Mouse (Mus musculus): ENCODE measurements around the gene Idnk. TPM values are rescaled to one million over a fixed set of nuclear protein-coding genes. Genes with fewer than 3 reads are reported as not detected.

The Idnk gene
- total and polyA plus RNA-seq, 3 experiments, result 25.5 to 45.0 (median 32.0) TPM

DNA sequence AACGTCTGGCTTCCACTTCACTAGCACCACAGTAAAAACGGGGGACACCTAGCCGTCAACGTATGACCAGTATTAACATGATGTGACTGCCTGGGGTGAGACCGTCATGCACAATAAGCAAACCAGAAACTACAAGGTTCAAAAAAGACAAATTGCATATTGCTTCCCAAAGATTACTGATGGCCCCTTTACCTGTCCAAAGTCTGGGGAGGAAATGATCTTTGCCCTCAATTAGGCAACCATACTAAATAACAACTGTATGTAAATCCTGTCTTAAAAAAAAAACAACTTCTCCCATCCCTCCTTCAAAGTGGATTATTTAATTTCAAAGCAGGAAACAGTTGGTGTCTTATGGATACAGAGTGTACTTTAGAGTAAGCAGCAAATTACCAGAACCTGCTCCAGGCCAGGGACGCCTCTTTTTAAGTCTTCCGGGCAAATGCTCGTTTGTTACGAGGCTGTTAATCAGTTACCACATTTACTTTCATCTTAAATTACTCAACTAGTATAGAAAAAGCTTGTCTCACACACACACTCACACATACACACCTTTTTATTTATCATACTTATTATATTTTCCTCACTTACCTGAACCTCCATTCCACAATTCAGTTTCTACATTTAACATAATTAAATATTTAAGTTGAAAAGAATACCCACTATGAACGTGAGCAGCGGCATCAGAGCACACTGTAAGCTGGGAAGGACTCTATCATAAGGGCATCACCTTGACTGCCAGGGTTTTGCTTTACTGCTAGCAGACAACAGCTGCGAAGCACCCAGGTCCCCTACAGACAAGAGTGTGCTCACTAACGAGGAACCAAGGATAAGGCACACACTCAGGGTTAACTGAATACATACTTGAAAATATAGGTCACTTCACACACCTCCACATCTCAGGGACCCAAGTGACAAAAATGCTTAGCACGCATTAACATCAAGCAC lies 24.4 kb downstream of the Idnk start:
- TF ChIP-seq RAD21 (IDR thresholded peaks at IDR 0.05; ENCODE audit: low read depth, low read length) (no peak), MAX (IDR thresholded peaks at IDR 0.05; ENCODE audit: low read length) (no peak), ZKSCAN1 (IDR thresholded peaks at IDR 0.05; ENCODE audit: borderline replicate concordance, low read depth, low read length) (no peak), KAT2A (IDR thresholded peaks at IDR 0.05; ENCODE audit: insufficient replicate concordance, low read length) (no peak), MXI1 (IDR thresholded peaks at IDR 0.05; ENCODE audit: low read depth, low read length) (no peak), E2F4 (IDR thresholded peaks at IDR 0.05; ENCODE audit: insufficient replicate concordance, low read depth, low read length) (no peak), USF1 (IDR thresholded peaks at IDR 0.05; ENCODE audit: low read depth, low read length) (no peak), HCFC1 (IDR thresholded peaks at IDR 0.05; ENCODE audit: low read depth, low read length) (no peak)
- dilution Hi-C loops (cut with MboI; ENCODE audit: extremely low pct_ligation_motif_present, extremely low pct_unique_long_range_greater_than_20kb, low sequenced_read_pairs), result no loop called here
- in situ Hi-C loops (cut with MboI; ENCODE audit: low pct_ligation_motif_present, low pct_unique_long_range_greater_than_20kb, low sequenced_read_pairs), result no loop called here
- no peak for DNase-seq (ENCODE audit: extremely low read depth)
- no peaks in the 10 kb centered on the region for H3K27me3 ChIP-seq (replicated peaks)
- H3K9me3 ChIP-seq (replicated peaks; ENCODE audit: low read length), result no peaks in the 10 kb centered on the region
- no peaks in the 10 kb centered on the region for H3K4me1 ChIP-seq (ENCODE audit: control insufficient read depth in 1 of 2, insufficient read depth in 2 of 2)
- H3K4me3 ChIP-seq (replicated peaks in 1 of 3; ENCODE audit: low read depth in 2 of 3, low read length in 2 of 3, poor library complexity in 1 of 3), result no peak overlapping the region
- H3K36me3 ChIP-seq (replicated peaks in 1 of 2; ENCODE audit: control insufficient read depth in 1 of 2, insufficient read depth in 1 of 2, low read length in 1 of 2), result peaks cover 56 to 93% of the 10 kb centered on the region in 2 experiments
- peaks cover 5% of the 10 kb centered on the region for H3K79me2 ChIP-seq (replicated peaks; ENCODE audit: control insufficient read depth, extremely low read depth, insufficient read depth, poor library complexity, severe bottlenecking)
- H3K9ac ChIP-seq (ENCODE audit: insufficient read depth, low read depth), result no peak overlapping the region
- no peak overlapping the region for H3K4me2 ChIP-seq (ENCODE audit: insufficient read depth, low read depth, poor library complexity, severe bottlenecking)
- no peak overlapping the region for H3K27ac ChIP-seq (ENCODE audit: insufficient read depth, low read depth)

DNA sequence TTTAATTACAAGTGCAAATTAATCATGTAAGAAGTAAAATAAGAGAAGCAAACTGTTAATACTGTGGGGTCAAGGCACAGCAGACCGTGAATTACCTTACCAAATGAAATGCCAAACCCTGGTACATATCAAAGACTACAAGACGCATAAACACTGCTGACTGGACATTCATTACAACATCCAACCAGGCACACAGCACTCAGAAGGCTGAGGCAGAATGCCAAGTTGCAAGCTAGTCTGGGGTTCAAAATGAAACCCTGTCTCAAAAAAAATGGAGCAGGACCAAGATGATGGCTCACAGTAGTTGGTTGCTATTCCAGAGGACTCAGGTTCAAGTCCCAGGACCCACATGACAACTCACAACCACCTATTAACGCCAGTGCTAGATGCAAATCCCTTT lies 26.7 kb downstream of the Idnk start:
- Histone ChIP-seq H3K4me2 (ENCODE audit: insufficient read depth, low read depth, poor library complexity, severe bottlenecking) (no peak overlapping the region), H3K36me3 (replicated peaks in 1 of 2; ENCODE audit: control insufficient read depth in 1 of 2, insufficient read depth in 1 of 2, low read length in 1 of 2) (peaks cover 51 to 92% of the 10 kb centered on the region in 2 experiments), H3K27me3 (replicated peaks) (no peaks in the 10 kb centered on the region), H3K79me2 (replicated peaks; ENCODE audit: control insufficient read depth, extremely low read depth, insufficient read depth, poor library complexity, severe bottlenecking) (peaks cover 5% of the 10 kb centered on the region), H3K9ac (ENCODE audit: insufficient read depth, low read depth) (no peak overlapping the region), H3K27ac (ENCODE audit: insufficient read depth, low read depth) (no peak overlapping the region), H3K4me1 (ENCODE audit: control insufficient read depth in 1 of 2, insufficient read depth in 2 of 2) (no peaks in the 10 kb centered on the region), H3K4me3 (replicated peaks in 1 of 3; ENCODE audit: low read depth in 2 of 3, low read length in 2 of 3, poor library complexity in 1 of 3) (no peak overlapping the region), H3K9me3 (replicated peaks; ENCODE audit: low read length) (no peaks in the 10 kb centered on the region)
- in situ Hi-C loops (cut with MboI; ENCODE audit: low pct_ligation_motif_present, low pct_unique_long_range_greater_than_20kb, low sequenced_read_pairs), result no loop called here
- no peak for TF ChIP-seq JUND (conservative IDR thresholded peaks at IDR 0.05; ENCODE audit: low read depth, low read length)
- TF ChIP-seq ZNF384 (IDR thresholded peaks at IDR 0.05; ENCODE audit: low read depth, low read length), result no peak
- TF ChIP-seq CHD2 (IDR thresholded peaks at IDR 0.05; ENCODE audit: low read length), result no peak
- TF ChIP-seq PAX5 (IDR thresholded peaks at IDR 0.05; ENCODE audit: low read length), result no peak
- TF ChIP-seq RAD21 (IDR thresholded peaks at IDR 0.05; ENCODE audit: low read depth, low read length), result no peak
- no peak for TF ChIP-seq SMC3 (IDR thresholded peaks at IDR 0.05; ENCODE audit: low read depth, low read length)
- TF ChIP-seq SIN3A (IDR thresholded peaks at IDR 0.05; ENCODE audit: low read length), result no peak
- no peak for TF ChIP-seq ETS1 (conservative IDR thresholded peaks at IDR 0.05; ENCODE audit: low read depth, low read length)
- TF ChIP-seq JUN (IDR thresholded peaks at IDR 0.05; ENCODE audit: insufficient read depth, low read depth, low read length), result no peak
- TF ChIP-seq HCFC1 (IDR thresholded peaks at IDR 0.05; ENCODE audit: low read depth, low read length), result no peak
- TF ChIP-seq TCF12 (IDR thresholded peaks at IDR 0.05; ENCODE audit: low read depth, low read length), result no peak
- TF ChIP-seq MAFK (IDR thresholded peaks at IDR 0.05; ENCODE audit: insufficient replicate concordance, low read length), result no peak
- TF ChIP-seq TBP (conservative IDR thresholded peaks at IDR 0.05; ENCODE audit: low read depth, low read length), result no peak
- TF ChIP-seq KAT2A (IDR thresholded peaks at IDR 0.05; ENCODE audit: insufficient replicate concordance, low read length), result no peak
- dilution Hi-C loops (cut with MboI; ENCODE audit: extremely low pct_ligation_motif_present, extremely low pct_unique_long_range_greater_than_20kb, low sequenced_read_pairs), result no loop called here
- no peak for DNase-seq (ENCODE audit: extremely low read depth)

Data from CH12.LX (cell line).